Mouse (Mus musculus): ENCODE data around the gene Tshz2.

The Tshz2 gene

DNA sequence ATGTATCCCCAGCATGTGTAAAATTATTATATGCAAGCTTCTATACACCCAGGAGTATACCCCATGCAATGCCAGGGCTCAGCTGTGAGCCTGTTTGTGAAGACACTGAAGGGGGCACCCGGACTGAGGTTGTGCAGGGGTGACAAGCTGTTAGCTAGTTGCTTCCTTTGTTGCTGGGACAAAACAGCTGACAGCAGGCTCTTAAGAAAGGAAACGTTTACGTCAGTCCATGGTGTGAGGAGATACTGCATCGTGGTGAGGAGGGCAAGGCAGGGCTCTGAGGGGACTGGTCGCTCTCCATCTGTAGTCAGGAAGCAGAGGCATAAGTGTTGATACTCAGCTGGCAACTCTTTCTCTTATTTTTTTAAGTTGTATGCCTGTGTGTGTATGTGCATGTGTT is 237.7 kb downstream of the Tshz2 start:
- no peak for DNase-seq (ENCODE audit: low spot score)

DNA sequence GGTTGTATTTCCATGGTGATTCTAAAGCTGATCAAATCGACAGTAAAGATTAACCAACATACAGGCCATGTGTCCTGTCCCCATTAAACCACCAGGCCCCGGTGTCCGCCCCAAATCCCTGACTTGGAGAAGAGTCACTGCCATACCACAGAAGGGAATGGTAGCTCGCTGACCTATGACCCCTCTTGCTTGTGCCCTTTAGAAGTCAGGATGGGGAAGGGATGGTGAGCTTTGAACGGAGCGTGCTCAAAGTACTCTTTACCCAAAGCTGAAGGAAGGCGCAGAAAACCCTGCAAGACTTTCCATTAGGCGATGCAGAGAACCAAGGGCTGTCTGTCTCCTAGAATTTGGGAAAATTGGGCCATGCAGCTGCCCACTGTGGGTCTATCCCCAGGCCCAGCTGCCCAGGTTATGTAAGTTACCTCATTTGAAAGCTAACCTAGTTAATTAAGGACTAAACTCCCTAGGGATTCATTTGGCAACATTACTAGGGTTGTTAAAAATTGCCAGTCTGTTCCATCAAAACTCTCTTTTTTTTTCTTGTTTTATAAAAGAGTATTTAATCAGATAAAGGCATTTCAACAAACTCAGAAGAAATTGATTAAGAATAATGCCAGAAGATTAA is 238.7 kb downstream of the Tshz2 start:
- DNase-seq (ENCODE audit: low spot score), result no peak

DNA sequence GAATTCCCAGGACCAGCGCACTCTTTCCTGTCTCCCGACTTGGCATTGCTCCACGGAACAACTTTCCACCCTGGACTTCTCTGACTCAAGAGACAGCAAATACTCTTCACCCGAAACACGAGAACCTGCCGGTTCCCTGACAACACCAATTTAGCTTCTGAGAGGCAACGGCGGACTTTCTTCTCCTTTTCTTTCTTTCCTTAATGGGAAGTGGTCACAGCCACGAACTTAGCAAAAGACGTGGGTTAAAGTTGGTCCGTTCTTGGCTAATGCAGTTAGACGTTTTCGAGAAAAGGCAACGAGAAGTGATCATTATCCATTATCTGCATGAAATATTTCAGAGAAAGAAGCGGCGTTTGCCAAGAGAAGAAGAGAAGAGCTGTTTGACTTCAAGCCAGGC is 240.6 kb downstream of the Tshz2 start:
- no peak for DNase-seq (ENCODE audit: low spot score)

DNA sequence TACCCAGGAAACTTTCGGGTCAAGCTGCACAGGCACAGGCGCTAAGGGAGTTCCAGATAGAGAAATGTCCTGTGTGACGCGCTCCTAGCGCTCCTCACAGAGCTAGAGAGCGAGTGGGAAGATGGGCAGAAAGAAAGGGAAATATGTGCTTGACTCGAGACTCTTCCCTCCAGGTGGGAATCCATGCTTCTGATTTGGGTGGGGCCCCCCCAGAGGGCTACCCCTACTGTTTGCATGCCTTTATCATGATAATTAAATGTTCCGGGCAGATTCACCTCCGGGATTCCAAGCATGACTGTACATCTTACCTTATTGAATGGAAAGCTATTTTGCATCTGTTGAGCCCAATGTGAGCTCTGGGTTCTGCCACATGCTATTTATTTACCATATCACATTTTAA is 255.1 kb downstream of the Tshz2 start:
- DNase-seq (ENCODE audit: low spot score), result no peak

DNA sequence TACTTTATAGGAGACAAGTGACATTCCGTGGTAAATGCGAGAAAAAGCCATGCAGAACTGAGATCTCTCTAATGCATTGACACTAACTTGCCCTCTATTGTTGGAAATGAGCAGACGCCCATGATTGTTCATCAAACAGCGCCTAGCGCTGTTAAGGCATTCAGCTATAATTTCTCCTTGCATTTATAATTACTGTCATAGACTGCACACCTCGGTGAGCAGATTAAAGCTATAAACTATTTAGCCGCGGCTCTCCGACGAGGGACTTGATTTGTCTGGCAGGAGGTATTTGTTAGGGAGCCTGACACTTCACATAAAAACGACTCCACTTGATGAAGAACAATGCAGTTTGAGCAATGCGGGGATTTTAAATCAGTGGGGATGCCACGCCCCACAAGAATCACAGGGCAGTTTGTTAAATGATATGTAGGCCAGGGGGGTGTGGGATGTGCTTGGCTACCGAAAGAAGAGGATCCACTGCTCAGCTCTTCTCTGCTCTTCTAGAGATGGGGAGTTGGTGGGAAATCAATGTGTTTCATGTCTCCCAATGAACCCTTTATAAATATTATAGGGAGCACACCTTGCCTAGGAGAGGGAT is 259.7 kb downstream of the Tshz2 start:
- DNase-seq (ENCODE audit: low spot score), result no peak

DNA sequence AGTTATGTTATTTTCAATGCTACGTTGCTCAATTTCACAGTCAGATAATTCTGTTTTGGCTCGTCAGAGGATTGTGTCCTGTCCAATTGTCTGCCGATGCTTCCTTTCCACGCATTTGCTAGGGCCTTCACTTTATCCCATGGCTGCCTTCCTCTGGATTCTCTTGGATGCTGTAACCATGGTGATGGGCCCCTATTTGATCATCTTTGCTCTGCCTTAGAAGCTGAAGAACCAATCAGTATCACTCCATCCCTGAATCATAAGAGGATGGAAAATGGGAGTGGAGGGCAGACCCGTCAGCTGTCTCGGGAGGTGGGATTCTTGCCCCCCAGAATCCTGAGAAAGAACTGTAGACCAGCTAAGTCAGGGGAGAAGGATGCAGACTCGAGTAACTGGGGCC is 270.1 kb downstream of the Tshz2 start:
- DNase-seq (ENCODE audit: low spot score), result no peak

DNA sequence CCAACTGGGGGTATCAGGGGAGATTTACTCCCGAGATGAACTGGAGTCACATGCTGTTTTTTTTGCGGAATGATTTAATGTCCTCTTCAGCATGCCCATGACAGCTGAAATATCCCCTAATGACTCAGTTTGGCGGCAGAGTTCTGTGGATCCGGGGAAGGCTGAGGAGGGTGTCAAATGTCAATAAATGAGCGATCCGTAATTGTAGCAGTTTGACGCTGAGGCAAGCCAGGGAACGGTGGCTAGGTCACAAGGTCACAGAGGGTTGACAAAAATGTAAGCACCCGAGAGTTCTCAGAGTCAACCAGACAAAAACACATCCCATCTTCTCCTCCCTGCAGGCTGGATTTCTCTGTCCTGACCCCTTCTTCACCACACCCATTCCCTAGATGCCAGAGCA is 273.6 kb downstream of the Tshz2 start:
- no peak for DNase-seq (ENCODE audit: low spot score)

DNA sequence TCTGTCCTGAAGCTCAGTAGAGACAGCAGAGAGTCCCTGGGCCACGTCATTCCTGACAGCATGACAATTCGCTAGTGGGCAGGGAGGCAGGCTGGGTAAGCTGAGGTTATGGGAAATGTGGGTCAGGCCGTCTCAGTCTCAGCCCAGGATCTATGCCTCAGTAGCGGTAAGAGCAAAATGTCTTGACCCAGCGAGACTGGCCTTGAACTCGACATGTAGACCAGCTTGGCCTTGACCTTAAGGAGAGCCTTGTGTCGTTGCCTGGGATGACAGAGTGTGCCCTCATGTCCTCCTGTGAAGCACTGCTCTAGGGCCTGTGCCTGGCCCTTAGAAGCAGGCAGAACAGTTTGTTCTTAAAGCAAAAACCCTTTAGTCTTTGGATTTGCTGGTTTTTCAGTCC is 275.2 kb downstream of the Tshz2 start:
- DNase-seq (ENCODE audit: low spot score), result no peak

DNA sequence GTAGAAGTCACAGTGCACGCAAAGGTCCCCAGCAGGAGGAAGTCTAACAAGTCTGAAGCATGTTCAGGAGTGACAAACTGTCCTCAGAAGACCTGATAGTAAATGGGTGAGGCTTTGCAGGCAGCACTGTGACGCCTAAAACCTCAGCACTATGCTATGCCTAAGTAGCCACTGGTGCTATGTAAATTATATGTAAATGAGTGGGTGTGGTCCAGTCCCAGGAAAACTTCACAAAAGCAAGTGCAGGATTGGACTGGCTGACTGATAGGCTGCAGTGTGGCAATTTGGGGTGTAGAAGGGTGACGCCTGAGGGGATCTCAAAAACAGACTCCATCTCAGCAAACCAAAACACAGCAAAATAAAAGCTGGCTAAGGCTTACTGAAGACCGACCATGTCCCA is 277.8 kb downstream of the Tshz2 start:
- DNase-seq (ENCODE audit: low spot score), result no peak

DNA sequence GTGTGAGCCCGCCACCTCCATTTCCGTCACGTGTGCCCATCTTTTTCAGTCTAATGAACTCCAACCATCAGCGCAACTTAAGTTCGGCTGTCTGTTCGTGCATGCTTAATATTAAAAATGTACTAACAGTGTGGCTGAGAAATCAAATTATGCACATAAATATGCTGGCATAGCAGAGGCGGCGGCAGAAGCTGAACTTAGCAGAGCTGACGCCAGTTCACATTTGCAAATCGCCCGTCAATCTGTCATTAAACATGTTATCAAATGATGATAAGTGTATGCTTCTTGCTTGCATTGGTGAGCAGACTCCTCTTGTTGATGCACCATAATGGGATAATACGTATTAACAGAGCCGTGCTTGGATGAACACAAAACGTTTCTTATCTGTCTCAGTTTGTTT is 280.0 kb downstream of the Tshz2 start:
- DNase-seq (ENCODE audit: low spot score), result no peak

DNA sequence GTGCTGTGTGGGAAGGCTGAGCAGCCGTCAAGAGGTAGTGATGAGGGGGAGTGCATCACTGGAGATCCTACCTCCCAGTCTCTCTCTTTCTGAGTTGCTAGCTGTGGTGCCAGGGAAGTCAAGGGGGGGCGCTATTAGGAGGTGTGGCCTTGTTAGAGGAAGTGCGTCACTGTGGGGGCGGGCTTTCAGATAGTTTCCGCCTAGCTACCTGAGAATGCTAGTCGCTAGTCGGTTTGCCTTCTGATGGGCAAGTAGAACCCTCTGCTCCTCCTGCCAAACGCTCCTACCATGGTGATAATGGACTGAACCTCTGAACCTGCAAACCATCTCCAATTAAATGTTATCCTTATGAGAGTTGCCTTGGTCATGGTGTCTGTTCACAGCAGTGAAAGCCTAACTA is 282.1 kb downstream of the Tshz2 start:
- no peak for DNase-seq (ENCODE audit: low spot score)

DNA sequence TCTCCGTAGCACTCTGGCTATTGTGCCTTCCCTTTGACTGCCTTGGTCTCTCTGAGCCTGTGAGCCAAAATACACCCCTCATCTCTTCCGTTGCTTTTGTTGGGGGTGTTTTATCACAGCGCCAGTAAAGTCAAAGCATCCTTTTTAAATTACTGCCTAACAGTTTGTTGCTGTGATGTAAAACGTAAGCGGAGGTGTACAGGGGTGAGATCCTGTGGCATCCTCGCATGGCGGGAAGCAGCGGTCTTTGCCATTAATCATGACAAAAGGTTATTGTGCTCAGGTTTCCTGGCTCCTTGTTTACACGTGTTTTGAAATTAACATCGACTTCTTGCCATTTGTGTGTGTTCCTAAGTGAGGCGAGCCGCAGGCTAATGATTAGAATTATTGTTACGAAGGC is 282.5 kb downstream of the Tshz2 start:
- DNase-seq (ENCODE audit: low spot score), result no peak

DNA sequence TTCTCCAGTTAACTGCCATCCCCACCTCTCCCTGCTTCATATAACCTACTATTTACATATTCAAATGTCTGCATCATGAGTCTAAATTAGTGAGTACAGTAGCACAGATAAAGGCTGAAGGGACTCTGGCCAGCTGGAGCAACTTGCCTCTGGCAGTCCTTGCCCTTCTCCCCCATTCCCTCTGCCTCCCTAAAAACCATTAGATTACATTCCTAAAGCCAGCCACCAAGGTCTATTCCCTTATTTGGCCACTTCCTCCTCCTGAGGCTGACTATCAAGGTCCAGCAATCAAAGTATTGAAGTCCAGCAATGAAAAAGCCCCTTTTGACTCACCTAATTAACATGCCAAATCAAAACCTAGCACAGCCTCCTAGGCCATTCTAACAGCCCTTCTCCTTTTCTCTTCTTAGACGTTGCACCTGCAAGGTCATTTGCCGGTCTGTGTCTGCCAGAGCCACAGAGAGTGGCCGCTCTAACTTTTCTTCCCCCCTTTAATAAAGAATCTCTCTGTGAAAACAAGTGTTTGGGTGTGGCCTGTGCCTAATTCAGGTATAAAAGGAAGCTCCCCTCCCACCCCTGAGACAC is 286.4 kb downstream of the Tshz2 start:
- peak; percentile 73 for DNase-seq (ENCODE audit: low spot score)

DNA sequence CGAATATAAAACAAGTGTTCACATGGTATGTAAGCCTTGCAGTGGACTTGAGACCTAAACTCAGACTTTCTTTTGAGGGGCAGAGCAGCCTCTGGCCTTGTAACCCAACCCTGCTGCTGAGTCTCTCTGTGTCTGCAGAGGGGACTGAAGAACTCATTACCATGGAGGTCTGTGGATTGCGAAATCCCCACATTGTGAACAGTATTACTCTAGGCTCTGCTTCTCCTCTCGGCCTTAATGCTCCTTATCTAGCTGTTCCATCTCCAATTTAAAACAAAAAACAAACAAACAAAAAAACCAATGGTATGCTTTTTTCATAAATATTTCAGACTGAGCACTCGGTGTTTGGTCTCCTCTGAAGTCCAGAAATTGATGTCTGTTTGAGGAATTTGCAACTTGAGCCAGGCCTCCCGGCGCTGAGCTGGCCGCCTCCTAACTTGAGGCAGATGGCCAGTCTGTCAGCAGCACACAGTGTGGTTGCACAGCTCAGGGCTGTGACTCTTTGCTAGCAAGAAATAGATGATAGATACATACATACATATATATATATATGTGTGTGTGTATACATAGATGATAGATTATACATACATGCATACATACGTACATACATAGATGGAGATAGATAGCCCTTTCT is 291.5 kb downstream of the Tshz2 start:
- no peak for DNase-seq (ENCODE audit: low spot score)

DNA sequence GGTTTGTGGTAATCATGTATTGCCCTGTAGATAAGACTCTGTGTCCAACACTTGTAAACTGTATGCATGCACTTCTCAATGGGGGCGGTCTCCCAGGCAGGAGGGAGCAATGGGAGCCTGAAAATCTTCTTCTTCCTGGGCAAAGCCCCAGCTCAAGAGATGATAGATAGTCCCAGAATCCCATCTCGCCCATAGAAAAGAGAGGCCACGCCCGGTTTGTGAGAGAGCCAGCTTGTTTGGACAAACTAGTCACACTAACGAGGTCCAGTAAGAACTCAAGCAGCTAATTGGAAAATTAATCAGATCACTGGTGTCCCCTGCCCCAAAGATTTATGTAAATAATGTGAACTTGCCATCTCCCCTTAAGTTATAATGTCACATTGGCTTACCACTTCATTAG is 292.7 kb downstream of the Tshz2 start:
- DNase-seq (ENCODE audit: low spot score), result no peak

DNA sequence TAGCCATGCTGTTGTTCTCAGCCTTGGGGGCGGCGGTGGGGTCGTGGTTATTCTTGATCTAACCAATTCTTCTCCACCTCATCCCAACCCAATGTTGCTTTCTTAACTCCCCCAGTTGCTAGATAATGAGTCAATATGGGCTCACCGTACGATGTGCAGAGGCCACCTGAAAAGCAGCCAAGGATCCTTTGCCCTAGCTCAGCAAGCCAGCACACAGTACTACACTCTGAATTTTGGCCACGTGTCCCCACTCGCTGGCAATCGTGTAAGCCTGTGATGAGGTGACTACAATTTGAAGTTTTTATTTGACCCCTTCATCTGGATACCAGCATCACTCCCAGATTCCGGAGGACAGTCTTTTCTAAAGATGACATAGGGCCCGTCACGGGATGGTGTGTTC is 293.2 kb downstream of the Tshz2 start:
- no peak for DNase-seq (ENCODE audit: low spot score)

DNA sequence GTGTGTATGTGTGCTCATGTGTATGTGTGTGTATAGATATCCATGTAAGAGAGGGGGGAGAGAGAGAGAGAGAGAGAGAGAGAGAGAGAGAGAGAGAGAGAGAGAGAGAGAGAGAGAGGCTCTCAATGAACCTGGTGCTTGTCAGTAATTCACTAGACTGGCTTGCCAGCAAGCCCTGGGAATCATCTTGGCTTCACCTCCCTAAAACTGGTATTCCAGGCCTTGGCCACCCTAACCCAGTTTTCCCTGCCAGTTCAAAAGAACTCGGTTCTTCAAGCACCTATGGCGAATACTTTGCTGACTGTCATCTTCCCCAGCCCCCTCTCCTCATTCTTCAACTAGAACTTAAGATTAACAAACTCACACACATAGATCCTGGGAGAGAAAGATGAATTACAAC is 294.6 kb downstream of the Tshz2 start:
- no peak for DNase-seq (ENCODE audit: low spot score)

DNA sequence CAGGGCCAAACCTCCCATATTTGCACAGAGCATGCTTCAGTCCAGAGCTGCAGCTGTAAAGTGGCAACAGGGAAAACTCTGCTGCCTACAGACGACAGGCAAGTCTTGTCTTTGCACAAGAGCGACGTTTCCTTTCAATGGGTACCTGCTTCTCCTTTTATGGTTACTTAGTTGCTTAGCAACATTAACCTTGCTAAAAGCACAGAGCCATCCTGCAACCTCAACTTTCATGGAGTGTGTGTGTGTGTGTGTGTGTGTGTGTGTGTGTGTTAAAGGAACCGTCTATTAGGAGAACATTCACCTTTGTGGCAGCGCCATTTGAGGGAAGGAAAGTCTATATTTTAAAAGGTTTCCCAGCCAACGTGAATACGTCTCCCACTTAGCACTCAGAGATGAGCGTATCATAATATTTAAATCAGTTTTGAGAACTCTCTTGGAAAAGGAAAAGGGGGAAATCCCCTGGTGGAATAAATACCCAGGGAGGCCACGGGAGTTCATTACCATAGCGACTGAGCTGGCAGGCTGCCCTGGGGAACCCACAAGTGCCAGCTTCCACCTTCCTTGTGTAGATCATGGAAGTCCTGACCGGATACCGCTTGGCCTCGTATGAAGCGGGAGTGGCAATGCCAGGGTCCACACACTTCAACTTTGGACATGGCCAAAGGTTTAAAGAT is 295.8 kb downstream of the Tshz2 start:
- DNase-seq (ENCODE audit: low spot score), result peak; percentile 21

DNA sequence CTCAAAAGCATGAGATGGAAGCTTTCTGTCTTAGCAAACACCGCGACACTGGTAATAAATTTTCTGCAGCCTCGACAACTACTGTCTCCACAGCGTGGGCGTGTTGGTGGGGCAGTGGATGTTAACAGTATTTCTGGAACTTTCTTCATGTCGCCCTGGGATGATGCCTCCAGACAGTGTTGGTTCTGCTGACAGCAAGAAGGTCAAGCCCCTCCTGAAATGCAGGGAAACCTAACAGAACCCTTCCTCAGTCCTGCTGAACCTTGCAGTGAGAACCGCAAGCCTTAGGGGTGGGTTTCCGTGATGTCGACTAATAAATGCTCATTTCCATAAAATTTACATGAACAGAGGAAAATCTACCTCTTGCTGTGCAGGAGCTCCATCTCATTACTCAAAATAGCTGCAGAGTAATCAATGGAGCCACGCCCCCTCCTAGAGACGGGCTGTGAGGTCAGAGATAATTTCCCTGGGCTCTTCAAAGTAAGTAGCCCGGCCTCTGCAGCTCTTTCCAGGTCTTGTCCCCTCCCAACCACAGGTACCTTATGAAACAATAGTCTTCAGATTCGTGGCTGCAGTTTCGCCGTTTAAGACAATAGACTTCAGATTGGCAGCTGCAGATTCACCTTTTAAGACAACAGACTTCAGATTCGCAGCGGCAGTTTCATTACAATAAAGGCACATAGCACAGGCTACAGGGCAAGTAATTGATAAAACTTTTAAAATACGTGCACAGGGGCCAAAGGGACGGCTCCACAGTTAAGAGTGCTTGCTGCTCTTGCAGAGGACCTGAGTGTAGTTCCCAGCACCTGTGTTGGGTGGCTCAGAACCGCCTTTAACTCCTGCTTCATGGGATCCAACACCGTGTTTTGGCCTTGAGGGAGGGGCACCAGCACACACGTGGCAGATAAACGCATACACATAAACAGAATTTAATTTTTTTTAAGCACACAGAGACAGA is 297.0 kb downstream of the Tshz2 start:
- DNase-seq (ENCODE audit: low spot score), result peak; percentile 28

DNA sequence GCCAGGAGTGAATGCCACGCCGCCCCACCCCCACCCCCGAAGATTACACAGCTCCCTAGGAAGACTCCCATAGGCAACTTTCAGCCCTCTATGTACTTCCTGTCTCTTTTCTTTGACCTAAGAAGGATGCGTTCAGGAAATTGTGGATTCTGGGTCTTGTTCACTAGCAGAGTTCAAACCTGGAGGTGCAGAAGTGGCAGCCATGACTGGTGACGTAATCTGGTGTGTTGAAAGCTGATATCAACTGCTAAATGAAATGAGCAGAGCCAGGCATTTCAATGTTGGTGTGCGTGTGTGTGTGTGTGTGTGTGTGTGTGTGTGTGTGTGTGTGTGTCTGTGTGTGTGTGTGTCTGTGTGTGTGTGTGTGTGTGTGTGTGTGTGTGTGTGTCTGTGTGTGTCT is 302.8 kb downstream of the Tshz2 start:
- no peak for DNase-seq (ENCODE audit: low spot score)

DNA sequence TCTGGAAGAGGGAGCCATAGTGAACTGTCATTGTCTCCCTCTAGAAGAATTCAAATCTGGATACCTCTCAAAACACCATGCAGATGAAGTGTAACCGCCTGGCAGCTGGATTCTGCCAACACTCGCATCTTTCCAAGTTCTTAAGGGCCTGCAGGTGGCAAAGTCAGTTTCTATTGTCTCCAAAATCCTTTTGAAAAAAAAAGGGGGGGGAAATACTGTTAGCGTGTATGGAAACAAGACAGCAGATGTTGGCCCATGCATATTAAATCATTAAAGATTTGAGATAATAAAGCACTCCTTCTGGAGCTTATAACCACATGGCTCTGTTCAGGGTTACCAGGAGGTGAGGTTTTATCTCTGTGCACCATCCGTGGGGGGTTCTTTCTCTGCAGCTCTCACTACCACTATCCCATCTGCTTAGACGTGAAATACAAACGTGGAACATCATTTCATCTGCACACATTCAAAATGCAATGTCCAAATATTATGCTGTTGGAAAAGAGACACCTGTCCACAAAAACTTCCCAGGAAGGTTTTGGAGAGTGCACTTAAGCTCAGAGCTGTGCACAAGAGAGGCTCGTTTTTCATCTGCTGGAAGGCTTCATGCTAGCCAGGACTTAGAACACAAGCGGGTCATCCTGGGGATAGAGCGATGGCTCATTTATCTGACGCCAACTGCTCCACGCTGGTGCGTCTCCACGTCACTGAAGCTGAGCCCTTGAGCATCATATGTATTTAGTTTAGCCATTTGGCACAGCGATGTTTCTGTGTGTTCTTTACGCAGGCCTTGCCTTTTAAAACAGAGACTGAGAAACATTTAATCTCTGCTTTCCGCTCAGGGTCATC is 307.7 kb downstream of the Tshz2 start:
- no peak for DNase-seq (ENCODE audit: low spot score)
